Mouse (Mus musculus) embryonic fibroblast, embryonic 13.5 days (primary cell): ENCODE results near the gene Tbx15.

Source experiments
- CTCF ChIP-seq: IDR thresholded peaks from 2 replicates; pipeline ENCODE4 v1.5.1; 2011; ENCODE audit warnings: mild to moderate bottlenecking, control low read depth, low read length, moderate library complexity, borderline replicate concordance; ENCODE audit not compliant: insufficient read depth
- POLR2A ChIP-seq: IDR thresholded peaks from 2 replicates; pipeline ENCODE4 v1.6.1; 2011; ENCODE audit warnings: low read depth, mild to moderate bottlenecking, control low read depth, low read length, moderate library complexity

DNA sequence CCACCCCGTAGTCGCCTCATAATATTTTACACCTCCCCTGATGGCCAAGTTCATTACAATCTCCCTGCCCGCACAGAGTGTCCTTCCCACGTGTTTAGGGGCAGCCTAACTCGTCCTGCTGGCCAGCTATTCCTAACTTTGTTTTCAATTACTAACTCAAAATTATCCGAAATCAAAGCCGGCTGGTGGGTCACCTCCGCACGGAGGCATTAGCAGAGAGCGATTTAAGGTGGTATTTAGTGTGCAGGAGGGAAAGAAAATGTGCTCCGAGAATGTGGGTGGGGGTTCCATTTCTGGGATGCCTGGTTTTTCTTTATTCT is 9.3 kb downstream of the Tbx15 start:
- TF ChIP-seq POLR2A: no peak
- TF ChIP-seq CTCF: no peak
